Mouse (Mus musculus) 416B (cell line): ENCODE measurements around the gene Tmigd3.
A peak's percentile ranks its signal among the peaks of the same experiment; 100 is the strongest.
"Not testable (repeated sequence)": the region's sequence is repeated elsewhere in the genome, so short reads cannot be mapped to it uniquely, and the experiment has no call there.

Source experiments
- DNase-seq: peaks from one replicate; pipeline ENCODE4 v3.0.0; 2011; ENCODE audit warnings: low read depth

Tmigd3 gene

GRCm38 (mm10) chr3:105904213-105904612, 33.5 kb downstream of the Tmigd3 start:
- DNase-seq, result no peak

- DNase-seq, result no peak
These were observed 34.0 kb downstream of the Tmigd3 start for GRCm38 (mm10) chr3:105904721-105905120.

GRCm38 (mm10) chr3:105907956-105908655, 37.4 kb downstream of the Tmigd3 start:
- no peak for DNase-seq

DNA sequence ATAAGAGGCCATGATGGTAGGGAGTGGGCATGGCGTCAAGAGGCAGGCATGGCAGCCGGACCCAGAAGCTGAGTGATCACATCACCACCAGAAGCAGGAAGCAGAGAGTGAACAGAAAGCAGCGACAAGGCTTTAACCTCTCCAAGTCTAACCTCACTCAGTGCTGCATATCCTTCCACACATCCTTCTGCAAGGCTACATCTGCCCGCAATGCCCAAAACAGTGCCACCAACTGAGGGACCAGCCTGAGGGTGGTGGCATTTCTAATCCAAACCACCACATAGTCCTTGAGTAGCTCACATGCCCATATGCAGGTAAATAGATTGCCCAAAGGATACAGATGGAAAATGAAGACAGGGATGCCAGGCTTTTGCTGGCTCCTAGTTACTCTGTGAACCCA, 38.3 kb downstream of the Tmigd3 start:
- DNase-seq, result no peak

GRCm38 (mm10) chr3:105910519-105911190, 40.0 kb downstream of the Tmigd3 start:
- peak; percentile 67 for DNase-seq

GRCm38 (mm10) chr3:105912097-105912880, 41.6 kb downstream of the Tmigd3 start:
- no peak for DNase-seq

- DNase-seq, result peak; percentile 59
These were observed 43.4 kb downstream of the Tmigd3 start for GRCm38 (mm10) chr3:105913839-105914681.

- no peak for DNase-seq
These were observed 44.6 kb downstream of the Tmigd3 start for GRCm38 (mm10) chr3:105915281-105915680.

DNA sequence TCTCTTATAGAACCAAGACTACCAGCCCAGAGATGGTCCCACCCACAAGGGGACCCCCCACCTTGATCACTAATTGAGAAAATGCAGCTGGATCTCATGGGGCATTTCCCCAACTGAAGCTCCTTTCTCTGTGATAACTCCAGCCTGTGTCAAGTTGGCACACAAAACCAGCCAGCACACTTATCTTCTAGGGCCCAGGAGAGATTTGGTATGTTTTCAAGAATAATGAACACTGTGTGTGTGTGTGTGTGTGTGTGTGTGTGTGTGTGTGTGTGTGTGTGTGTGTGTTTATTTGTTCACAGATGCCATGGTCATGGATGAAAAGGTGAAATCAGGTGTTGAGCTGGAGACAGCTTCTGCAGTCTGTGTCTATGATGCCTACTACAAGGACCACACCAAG, 45.8 kb downstream of the Tmigd3 start:
- not testable (repeated sequence) for DNase-seq

DNA sequence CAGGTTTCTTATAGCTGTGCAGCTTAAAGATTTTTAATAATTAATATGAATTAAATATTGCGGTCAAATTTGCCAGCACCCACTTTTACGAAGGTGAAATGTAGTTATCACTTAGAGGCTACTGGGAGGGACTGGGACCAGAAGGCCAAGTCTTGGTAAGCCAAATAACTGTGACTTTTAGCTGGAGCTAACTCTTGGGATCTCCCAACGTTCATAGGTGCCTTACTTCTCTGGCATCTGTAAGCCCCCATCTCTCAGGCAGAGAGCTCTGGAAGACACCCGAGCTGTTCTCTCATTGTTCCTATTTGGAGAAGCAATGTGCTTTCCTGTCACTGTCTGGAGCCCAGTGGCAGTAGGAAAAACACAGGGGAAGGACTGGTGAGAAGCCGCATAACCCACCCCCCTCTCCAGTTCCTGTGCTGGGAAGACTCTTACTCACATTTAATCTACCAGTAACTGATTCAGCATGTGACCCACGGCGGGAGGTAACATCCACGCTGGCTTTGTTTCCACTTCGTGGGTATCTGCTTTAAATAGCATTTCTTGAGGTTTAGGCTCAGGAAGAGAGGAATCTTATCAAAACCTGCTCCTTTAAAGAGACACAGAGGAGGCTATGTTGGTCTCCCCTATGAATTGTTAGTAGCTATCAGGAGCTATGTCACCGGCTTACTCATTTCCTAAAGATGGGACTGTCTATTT, 47.1 kb downstream of the Tmigd3 start:
- DNase-seq, result peak; percentile 79

DNA sequence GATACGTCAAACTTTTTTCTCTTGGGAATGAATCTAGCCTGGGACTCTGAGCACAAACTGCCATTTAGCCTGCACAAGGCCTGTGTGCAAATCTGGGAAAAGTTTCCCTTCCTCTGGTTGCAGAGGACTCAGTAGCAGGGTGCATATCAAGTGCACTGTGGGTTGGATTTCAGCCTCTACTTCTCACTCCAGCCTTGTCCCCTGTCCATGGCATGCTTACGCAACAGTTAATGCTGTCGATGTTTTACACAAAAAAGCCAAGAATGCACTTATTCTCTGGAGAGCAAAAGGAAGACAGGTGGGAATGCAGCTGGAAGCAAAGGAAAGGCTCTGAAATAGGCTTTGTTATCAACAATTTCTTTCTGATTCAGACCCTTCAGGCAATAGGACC, 47.6 kb downstream of the Tmigd3 start:
- DNase-seq, result peak; percentile 61

GRCm38 (mm10) chr3:105920743-105921142, 50.0 kb downstream of the Tmigd3 start:
- DNase-seq, result not testable (repeated sequence)

- no peak for DNase-seq
These were observed 51.3 kb downstream of the Tmigd3 start for GRCm38 (mm10) chr3:105921959-105922358.

DNA sequence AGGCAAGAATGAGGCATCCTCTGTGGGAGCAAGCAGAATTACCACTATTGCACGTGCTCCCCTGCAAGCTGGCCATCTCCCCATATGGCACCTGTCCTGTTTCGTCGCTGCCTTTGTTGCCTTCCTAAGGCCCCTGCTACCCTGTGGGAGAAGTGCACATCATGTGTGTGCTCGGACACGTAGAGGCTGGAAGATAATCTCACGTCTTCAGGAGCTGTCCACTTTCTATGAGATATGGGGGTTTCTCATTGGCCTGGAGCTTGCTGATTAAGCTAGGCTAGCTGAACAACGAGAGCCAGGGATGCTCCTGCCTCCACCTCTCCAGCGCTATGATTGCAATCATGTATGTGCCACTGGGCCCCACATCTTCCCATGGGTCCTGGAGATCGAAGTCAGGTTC, 53.9 kb downstream of the Tmigd3 start:
- DNase-seq, result no peak

DNA sequence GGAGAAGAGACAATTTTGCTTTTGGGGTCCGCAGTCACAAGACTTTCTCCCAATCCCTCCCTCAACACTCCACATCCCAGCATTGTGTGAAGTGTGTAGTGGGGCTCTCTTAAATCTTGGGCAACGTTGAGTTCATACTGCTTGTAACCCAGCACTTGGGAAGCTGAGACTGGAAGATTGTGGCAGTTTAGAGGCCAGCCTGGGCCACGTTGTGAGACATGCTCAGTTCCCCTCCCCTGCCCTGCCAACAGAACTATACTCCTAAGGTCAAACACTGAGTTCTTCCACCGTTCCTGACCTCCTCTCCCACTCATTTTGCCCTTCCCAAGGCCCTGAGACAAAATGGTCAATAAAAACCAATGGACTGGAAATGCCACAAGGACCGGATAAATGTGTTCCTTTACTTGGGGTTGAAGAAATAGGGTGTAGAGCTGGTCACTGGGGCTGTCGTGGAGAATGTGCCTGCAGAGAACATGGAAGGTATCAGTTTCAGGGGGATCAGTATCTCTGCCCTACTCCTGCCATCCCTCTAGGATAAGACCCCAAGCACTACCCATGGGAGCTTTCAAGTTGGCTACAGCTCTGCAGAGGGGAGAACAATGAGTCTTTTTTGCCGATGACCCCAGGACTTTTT, 57.0 kb downstream of the Tmigd3 start:
- no peak for DNase-seq

GRCm38 (mm10) chr3:105928195-105928569, 57.5 kb downstream of the Tmigd3 start:
- DNase-seq, result no peak

- DNase-seq, result no peak
These were observed 58.1 kb downstream of the Tmigd3 start for GRCm38 (mm10) chr3:105928781-105929180.

DNA sequence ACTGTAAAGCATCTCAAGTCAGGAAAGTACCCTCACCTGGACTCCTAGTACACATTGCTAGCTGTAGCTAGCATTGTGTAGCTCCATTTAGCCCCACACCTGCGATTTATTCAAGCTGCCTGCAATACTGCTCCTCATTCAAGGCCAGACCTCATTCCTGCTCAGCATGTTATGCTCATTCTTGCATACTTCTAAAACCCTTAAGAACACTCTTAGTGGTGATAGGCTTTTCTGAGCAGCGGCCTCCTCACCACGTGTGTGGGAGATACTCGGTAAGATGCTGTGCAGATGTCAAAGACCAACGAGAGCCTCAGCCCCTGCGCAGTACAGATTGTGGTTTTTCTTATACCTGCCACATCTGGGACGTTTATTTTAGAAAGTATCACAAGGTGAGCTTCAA, 59.1 kb downstream of the Tmigd3 start:
- no peak for DNase-seq

- DNase-seq, result no peak
These were observed 60.4 kb downstream of the Tmigd3 start for GRCm38 (mm10) chr3:105931095-105931494.

DNA sequence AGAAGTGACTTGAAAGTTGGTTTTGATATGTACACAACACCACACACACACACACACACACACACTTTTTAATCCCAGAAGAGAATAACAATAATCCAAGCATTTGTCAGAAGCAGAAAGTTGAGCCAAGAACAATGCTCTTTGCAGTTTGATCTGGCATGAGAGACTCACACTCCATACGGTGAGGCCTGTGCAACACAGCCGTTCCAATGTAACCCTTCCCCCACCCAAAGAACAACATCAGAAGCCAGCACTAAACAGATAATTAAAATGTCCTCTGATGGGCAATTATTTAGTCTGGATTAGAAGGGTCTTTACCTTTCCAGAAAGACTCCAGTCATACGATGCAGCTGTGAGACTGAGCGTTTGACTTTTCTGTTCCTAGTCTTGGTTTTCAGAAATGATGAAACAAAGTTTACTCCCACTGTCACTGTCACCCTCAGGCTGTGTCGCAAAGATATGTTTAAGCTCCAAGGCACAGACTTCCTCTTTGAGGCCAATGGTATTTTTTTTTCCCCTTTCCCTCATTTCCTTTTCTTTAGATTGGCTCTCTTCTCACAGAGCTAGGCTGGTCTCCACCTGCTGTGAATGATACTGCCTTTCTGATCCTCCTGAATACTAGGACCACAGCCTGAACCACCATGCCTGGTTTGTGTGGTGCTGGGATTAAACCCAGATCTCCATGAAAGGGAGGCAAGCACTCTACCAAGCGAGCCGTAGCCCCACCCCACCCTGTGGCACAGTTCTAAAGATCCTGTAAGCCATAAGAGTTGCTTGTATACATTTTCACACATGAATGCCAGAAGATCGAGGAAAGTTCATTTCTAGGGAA, 61.8 kb downstream of the Tmigd3 start, which contains the start of gene I830077J02Rik:
Gene I830077J02Rik, minus strand, starts transcription at position 425 of the 832 bp plus-strand sequence.
- peak; percentile 90 for DNase-seq
